Mouse (Mus musculus): ENCODE data around the gene Prrx1.

DNA sequence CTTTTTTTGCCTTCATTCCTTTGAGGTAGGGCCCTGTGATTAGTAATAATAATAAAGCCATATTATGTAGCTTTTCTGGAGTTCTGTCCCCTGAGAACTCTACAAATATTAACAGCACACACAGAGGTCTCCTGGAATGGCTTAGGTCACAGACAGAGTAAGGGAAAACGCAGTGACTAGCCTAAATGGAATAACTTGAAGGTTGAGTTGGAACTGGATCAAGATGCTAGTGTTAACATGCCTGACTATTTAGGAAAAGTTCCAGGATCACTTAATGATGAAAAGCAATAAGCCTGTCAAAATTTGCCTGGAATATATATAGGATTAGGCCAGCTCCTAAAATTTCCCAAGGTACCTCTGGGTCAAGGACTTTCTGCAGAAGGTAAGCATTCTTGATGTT is 28.0 kb downstream of the Prrx1 start:
- no peak for TF ChIP-seq ZC3H11A (IDR thresholded peaks at IDR 0.05; ENCODE audit: borderline replicate concordance, low read depth, low read length)
- TF ChIP-seq MAFK (IDR thresholded peaks at IDR 0.05; ENCODE audit: insufficient read depth, low read depth, low read length), result no peak

All from ES-E14 (cell line).